Mouse (Mus musculus): Measurements from ENCODE around the gene Prrc2a. TPM values are rescaled to one million over a fixed set of nuclear protein-coding genes. Genes with fewer than 3 reads are reported as not detected.
"Not testable (repeated sequence)": the region's sequence is repeated elsewhere in the genome, so short reads cannot be mapped to it uniquely, and the experiment has no call there.

Prrc2a gene
- polyA plus RNA-seq, 1 experiment = 162 TPM

DNA sequence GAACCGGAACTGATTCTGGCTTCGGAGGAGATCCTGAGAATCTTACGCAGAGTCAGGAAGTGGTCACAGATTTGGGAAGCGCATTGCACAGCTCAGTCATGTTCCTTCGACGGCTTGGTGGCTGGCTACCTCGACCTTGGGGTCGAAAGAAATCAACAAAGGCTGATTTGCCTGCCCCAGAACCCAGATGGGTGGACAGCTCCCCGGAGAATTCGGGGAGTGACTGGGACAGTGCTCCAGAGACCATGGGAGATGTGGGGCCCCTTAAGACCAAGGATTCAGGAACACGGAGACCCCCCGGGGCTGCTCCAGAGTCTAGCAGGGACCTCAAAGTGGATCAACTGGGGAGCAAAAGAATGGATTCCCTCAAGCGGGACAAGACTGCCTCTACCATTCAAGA, 37.7 kb downstream of the Prrc2a start:
- Histone ChIP-seq H3K4me1 (ENCODE audit: control insufficient read depth, insufficient read depth, low read length) (peaks cover 20% of the 10 kb centered on the region), H3K27ac (ENCODE audit: insufficient read depth, low read depth, low read length) (peak overlapping the region; percentile 88), H3K4me3 (ENCODE audit: insufficient read depth, low read length) (peak overlapping the region; percentile 80)
- no peak for TF ChIP-seq CTCF (IDR thresholded peaks at IDR 0.05; ENCODE audit: low read depth, low read length)

DNA sequence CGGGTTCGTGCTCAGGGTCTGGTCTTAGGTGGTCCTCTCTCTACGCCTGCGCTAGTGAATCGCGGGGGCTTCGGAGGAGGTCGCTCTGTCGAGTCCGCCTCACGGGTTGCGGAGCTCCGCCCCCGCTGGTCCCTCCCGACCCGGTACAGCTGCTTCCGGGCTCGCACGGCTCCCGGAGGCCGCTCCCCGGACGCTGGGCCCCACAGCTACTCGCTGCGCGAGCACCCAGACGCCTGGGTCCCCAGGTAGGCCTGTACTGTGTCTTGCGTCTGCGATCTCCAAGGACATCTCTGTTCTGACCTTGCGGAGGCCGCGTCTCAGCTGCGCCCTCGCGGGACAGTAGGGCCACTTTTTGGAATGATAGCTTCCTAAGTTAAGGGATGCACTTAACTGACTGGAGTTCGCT, 38.5 kb downstream of the Prrc2a start, which contains the start of gene D17H6S53E:
TSS of gene D17H6S53E (plus strand) at position 168 of the 406 bp plus-strand sequence.
- Histone ChIP-seq H3K27ac (ENCODE audit: insufficient read depth, low read depth, low read length) (peak within 1 kb of the TSS; percentile 88), H3K4me3 (ENCODE audit: insufficient read depth, low read length) (peak within 1 kb of the TSS; percentile 80), H3K4me1 (ENCODE audit: control insufficient read depth, insufficient read depth, low read length) (peaks cover 20% of the 10 kb centered on the region)
- TF ChIP-seq CTCF (IDR thresholded peaks at IDR 0.05; ENCODE audit: low read depth, low read length) (no peak), POLR2A (IDR thresholded peaks at IDR 0.05; ENCODE audit: borderline replicate concordance, low read depth, low read length) (no peak)

DNA sequence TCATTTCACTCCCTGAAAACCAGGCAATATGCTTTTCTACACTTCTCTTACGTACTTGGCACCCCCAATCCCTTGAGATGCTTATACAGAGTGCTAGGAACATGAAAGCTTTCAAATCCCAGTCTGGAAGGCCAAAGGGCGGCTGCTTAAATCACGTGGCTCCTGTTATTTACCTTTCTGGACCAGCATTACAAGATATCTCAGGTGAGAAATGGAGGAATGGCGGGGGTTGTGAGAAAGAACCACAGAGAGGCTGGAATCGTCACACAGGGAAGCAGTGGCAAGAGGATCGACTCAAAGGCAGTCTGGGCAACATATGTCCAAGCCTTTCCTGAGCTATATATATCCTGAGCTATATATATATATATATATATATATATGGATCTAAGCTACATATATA, 39.1 kb downstream of the Prrc2a start:
- H3K27ac ChIP-seq (ENCODE audit: insufficient read depth, low read depth, low read length) = peak overlapping the region; percentile 88
- H3K4me1 ChIP-seq (ENCODE audit: control insufficient read depth, insufficient read depth, low read length) = peaks cover 20% of the 10 kb centered on the region
- no peak for TF ChIP-seq CTCF (IDR thresholded peaks at IDR 0.05; ENCODE audit: low read depth, low read length)
- no peak for TF ChIP-seq POLR2A (IDR thresholded peaks at IDR 0.05; ENCODE audit: borderline replicate concordance, low read depth, low read length)
- peak overlapping the region; percentile 80 for H3K4me3 ChIP-seq (ENCODE audit: insufficient read depth, low read length)

DNA sequence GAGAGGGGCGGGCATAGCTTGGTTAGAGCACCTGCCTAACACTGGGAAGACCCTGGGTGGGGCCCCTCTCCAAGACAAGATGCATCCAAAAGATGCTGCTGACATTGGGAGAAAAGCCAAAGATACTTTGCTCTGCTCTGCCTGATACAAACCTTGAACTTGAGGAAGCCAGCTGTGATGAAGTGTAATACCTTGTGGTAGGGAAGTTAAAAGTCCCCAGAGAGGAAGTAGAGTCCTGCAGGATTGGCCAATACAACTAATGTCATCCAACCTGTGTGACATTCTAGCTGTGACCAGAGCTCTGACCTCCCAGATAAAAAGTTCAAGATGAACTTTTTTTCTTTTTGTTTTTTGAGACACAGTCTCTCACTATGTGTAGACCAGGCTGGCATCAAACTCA, 39.6 kb downstream of the Prrc2a start:
- peaks cover 20% of the 10 kb centered on the region for H3K4me1 ChIP-seq (ENCODE audit: control insufficient read depth, insufficient read depth, low read length)
- no peak overlapping the region for H3K4me3 ChIP-seq (ENCODE audit: insufficient read depth, low read length)
- H3K27ac ChIP-seq (ENCODE audit: insufficient read depth, low read depth, low read length) = no peak overlapping the region; the same call in 1 of the 2 replicates
- no peak for TF ChIP-seq CTCF (IDR thresholded peaks at IDR 0.05; ENCODE audit: low read depth, low read length)
- TF ChIP-seq POLR2A (IDR thresholded peaks at IDR 0.05; ENCODE audit: borderline replicate concordance, low read depth, low read length) = no peak

DNA sequence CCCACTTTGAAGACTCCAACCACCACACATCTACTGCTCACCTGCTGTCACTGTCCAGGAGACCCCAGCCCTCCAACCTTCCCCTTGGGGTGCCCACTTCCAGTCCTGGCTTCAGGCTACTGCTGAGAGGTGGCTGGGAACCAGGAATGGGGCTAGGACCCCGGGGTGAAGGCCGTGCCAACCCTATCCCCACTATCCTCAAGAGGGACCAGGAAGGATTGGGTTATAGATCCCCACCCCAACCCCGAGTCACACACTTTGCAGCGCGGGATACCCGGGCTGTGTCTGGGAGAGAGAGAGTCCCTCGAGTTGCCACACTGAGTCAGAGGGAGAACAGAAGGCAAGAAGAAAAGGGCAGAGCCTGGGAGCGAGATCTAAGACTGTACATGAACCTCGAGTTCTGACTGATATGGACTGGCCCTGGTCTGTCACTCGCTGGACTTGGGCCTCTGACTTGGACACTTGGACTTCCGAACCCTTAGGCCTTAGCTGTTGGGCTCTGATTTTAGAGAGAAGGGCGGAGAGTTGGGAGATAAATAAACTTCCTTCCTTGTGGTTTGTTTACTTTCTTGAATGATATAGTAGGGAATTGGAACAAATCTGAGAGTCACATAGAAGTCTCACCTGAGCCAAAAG, 40.3 kb downstream of the Prrc2a start:
- not testable (repeated sequence) for H3K27ac ChIP-seq (ENCODE audit: insufficient read depth, low read depth, low read length); H3K4me3 ChIP-seq (ENCODE audit: insufficient read depth, low read length)
- H3K4me1 ChIP-seq (ENCODE audit: control insufficient read depth, insufficient read depth, low read length) = peaks cover 24% of the 10 kb centered on the region

DNA sequence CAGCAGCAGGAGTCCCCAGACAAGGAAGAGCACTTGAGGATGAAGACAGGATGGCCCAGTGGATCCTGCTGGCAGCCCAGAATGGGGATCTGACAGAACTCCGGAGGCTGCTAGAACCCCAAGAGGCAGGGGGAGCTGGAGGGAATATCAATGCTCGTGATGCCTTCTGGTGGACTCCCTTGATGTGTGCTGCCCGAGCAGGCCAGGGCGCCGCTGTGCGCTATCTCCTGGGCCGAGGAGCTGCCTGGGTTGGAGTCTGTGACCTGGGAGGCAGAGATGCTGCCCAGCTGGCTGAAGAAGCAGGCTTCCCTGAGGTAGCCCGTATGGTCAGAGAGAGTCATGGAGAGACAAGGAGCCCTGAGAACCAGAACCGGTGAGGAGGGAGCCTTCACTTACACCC, 41.4 kb downstream of the Prrc2a start:
- H3K4me1 ChIP-seq (ENCODE audit: control insufficient read depth, insufficient read depth, low read length) = peaks cover 24% of the 10 kb centered on the region

DNA sequence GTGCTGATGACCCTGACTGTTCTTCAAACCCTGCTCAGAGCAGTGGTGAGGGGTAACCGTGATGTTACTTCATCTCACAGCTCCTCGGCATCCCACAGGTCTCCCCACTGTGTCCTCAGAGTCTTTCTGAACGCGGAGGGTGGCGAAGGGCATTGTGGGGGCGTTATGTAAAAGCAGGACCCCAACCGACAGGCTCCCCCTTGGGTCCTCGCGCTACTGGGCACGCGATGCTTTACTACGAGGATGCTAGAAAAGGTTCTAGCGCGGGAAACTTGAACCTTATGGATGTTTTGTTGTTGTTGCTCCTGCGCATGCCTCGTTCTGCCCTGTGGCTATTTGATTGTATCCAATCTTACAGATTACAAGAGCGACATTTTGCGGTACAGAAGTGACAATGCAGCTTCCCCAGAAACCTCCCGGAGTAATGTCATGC, 42.8 kb downstream of the Prrc2a start, which contains the start of gene Csnk2b:
TSS of gene Csnk2b (minus strand) at position 183 of the 433 bp plus-strand sequence.
- peaks cover 15% of the 10 kb centered on the region for H3K4me1 ChIP-seq (ENCODE audit: control insufficient read depth, insufficient read depth, low read length)
- peak within 1 kb of the TSS; percentile 85 for H3K4me3 ChIP-seq (ENCODE audit: insufficient read depth, low read length)
- TF ChIP-seq CTCF (IDR thresholded peaks at IDR 0.05; ENCODE audit: low read depth, low read length) (no peak), POLR2A (IDR thresholded peaks at IDR 0.05; ENCODE audit: borderline replicate concordance, low read depth, low read length) (no peak)
- peak within 1 kb of the TSS; percentile 65 for H3K27ac ChIP-seq (ENCODE audit: insufficient read depth, low read depth, low read length)

More for the DNA sequence above, 41.4 kb downstream of the Prrc2a start:
- not testable (repeated sequence) for H3K27ac ChIP-seq (ENCODE audit: insufficient read depth, low read depth, low read length); H3K4me3 ChIP-seq (ENCODE audit: insufficient read depth, low read length)

DNA sequence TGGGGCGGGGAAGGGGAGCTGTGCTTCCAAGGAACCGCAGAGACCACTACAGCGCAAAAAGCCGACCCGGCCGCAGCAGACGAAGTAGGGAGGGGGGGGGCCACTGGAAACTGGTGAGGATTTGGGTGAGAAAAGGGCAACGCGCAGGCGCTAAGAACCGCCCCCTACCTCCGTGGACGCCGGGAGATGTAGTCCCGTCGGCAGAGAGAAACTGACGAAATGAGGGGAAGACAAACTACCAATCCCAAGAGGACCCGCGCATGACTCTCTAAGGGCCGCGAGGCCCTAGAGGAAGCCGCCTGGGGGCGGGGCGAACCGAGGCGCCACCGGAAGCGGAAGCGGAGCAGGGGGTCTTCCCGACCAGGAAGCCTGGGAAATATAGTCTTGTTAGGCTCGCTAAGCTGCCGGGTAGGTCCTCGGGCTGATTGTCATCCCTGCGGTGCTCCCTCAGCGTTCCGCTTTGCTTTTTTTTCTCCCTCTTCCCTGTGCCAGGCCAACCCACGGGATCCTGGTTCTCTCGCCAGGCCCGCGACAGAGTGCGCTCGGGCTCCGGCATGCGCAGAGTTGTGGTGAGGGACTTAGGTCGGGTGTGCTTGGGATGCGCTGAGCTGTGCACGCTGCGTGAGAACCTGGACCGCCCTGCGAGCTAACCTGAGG, 43.4 kb downstream of the Prrc2a start, which contains the start of gene Gpank1:
TSS of gene Gpank1 (plus strand) at position 313 of the 657 bp plus-strand sequence.
- Histone ChIP-seq H3K27ac (ENCODE audit: insufficient read depth, low read depth, low read length) (peak within 1 kb of the TSS; percentile 65), H3K4me1 (ENCODE audit: control insufficient read depth, insufficient read depth, low read length) (peaks cover 15% of the 10 kb centered on the region), H3K4me3 (ENCODE audit: insufficient read depth, low read length) (peak within 1 kb of the TSS; percentile 85)
- TF ChIP-seq CTCF (IDR thresholded peaks at IDR 0.05; ENCODE audit: low read depth, low read length) (no peak), POLR2A (IDR thresholded peaks at IDR 0.05; ENCODE audit: borderline replicate concordance, low read depth, low read length) (no peak)

DNA sequence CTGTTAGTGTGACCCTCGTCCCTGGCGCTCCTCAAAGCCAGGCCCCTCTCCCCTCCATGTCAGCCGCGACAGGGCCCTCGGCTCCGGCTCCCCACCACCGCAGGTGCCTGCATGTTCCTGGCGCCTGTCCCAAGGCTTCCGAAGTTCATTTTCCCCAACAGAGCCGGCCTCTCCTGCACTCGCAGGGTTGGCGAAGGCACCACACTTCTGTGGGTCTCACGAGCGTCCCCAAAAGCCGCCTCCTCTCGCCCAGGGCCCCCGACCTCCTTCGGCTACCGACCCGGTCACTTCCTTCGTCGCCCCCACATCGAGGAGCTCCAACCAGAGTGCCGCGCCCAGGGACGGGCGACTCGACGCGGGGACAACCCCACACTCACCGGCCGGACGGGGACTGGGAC, 44.0 kb downstream of the Prrc2a start:
- H3K27ac ChIP-seq (ENCODE audit: insufficient read depth, low read depth, low read length) = peak overlapping the region; percentile 44; the same call in 1 of the 2 replicates
- TF ChIP-seq POLR2A (IDR thresholded peaks at IDR 0.05; ENCODE audit: borderline replicate concordance, low read depth, low read length) = no peak
- TF ChIP-seq CTCF (IDR thresholded peaks at IDR 0.05; ENCODE audit: low read depth, low read length) = no peak
- H3K4me1 ChIP-seq (ENCODE audit: control insufficient read depth, insufficient read depth, low read length) = peaks cover 15% of the 10 kb centered on the region
- peak overlapping the region; percentile 85 for H3K4me3 ChIP-seq (ENCODE audit: insufficient read depth, low read length)
